In genomic region chr6:30568069-30568468, GRCm38 (mm10) we compare ENCODE assay signal across 32 mouse cellular contexts. TPM values are rescaled to one million over a fixed set of nuclear protein-coding genes. Genes with fewer than 3 reads are reported as not detected.
DNase-seq lines count a peak whose midpoint lies in the region; ATAC-seq and TF ChIP-seq lines count a peak whose summit lies in the region.
"Had no signal": no experiment of that assay in that cellular context is flagged by ENCODE, and none has a peak within 500 bp of the region (broad histone marks: within the 10 kb centered on the region; RNA-seq: fewer than 3 reads in every experiment).

Gene Cpa4, plus strand, starts transcription at chr6:30568369.

- no peak within 1 kb of the TSS for H3K9ac ChIP-seq in forebrain, embryonic 13.5 days
- no peak within 1 kb of the TSS for H3K9ac ChIP-seq in hindbrain, embryonic 13.5 days
- H3K9ac ChIP-seq in hindbrain, embryonic 16.5 days (ENCODE audit: low read depth, low read length): no peak within 1 kb of the TSS
- H3K9ac ChIP-seq in limb, embryonic 15.5 days: no peak within 1 kb of the TSS
- H3K9ac ChIP-seq: heart, embryonic 15.5 days; liver, embryonic 14.5 days; midbrain, embryonic 13.5 days; neural tube, embryonic 15.5 days had no signal

- no peaks in the 10 kb centered on the region for H3K36me3 ChIP-seq in forebrain, embryonic 10.5 days (replicated peaks)
- no peaks in the 10 kb centered on the region for H3K36me3 ChIP-seq in forebrain, embryonic 13.5 days (ENCODE audit: poor library complexity, severe bottlenecking)
- no peaks in the 10 kb centered on the region for H3K36me3 ChIP-seq in hindbrain, embryonic 13.5 days
- no peaks in the 10 kb centered on the region for H3K36me3 ChIP-seq in hindbrain, embryonic 16.5 days (ENCODE audit: control insufficient read depth, insufficient read depth, low read length)
- no peaks in the 10 kb centered on the region for H3K36me3 ChIP-seq in embryonic facial prominence, embryonic 10.5 days (replicated peaks)
- no peaks in the 10 kb centered on the region for H3K36me3 ChIP-seq in limb, embryonic 15.5 days
- H3K36me3 ChIP-seq in thymus, adult 2 months (ENCODE audit: control insufficient read depth, insufficient read depth, low read length): no peaks in the 10 kb centered on the region
- H3K36me3 ChIP-seq: G1E; heart, embryonic 15.5 days; midbrain, embryonic 13.5 days; neural tube, embryonic 15.5 days had no signal

- TF ChIP-seq POLR2A in thymus, adult 2 months (IDR thresholded peaks at IDR 0.05; ENCODE audit: control insufficient read depth, extremely low read depth, insufficient read depth, low read length, poor library complexity): no peak

- H3K4me3 ChIP-seq in forebrain, embryonic 10.5 days: no peak within 1 kb of the TSS
- H3K4me3 ChIP-seq in forebrain, embryonic 13.5 days: no peak within 1 kb of the TSS
- no peak within 1 kb of the TSS for H3K4me3 ChIP-seq in hindbrain, embryonic 13.5 days
- H3K4me3 ChIP-seq in hindbrain, embryonic 16.5 days (ENCODE audit: low read length): no peak within 1 kb of the TSS
- H3K4me3 ChIP-seq in embryonic facial prominence, embryonic 10.5 days: no peak within 1 kb of the TSS
- no peak within 1 kb of the TSS for H3K4me3 ChIP-seq in limb, embryonic 15.5 days
- H3K4me3 ChIP-seq in thymus, adult 2 months (ENCODE audit: control insufficient read depth, insufficient read depth, low read length): no peak within 1 kb of the TSS
- H3K4me3 ChIP-seq: heart, adult 2 months; heart, embryonic 15.5 days; midbrain, embryonic 13.5 days; neural tube, embryonic 15.5 days had no signal

- no peaks in the 10 kb centered on the region for H3K27me3 ChIP-seq in forebrain, embryonic 10.5 days (ENCODE audit: poor library complexity, severe bottlenecking)
- H3K27me3 ChIP-seq in forebrain, embryonic 13.5 days: no peaks in the 10 kb centered on the region
- no peaks in the 10 kb centered on the region for H3K27me3 ChIP-seq in hindbrain, embryonic 13.5 days
- H3K27me3 ChIP-seq in hindbrain, embryonic 16.5 days (replicated peaks; ENCODE audit: control insufficient read depth, insufficient read depth, low read length): no peaks in the 10 kb centered on the region
- no peaks in the 10 kb centered on the region for H3K27me3 ChIP-seq in embryonic facial prominence, embryonic 10.5 days (replicated peaks; ENCODE audit: low read depth, poor library complexity, severe bottlenecking)
- H3K27me3 ChIP-seq in limb, embryonic 15.5 days: no peaks in the 10 kb centered on the region
- H3K27me3 ChIP-seq in thymus, adult 2 months (ENCODE audit: control insufficient read depth, insufficient read depth, low read length): no peaks in the 10 kb centered on the region
- H3K27me3 ChIP-seq: heart, embryonic 15.5 days; midbrain, embryonic 13.5 days; neural tube, embryonic 15.5 days had no signal

- no peak for TF ChIP-seq CTCF in thymus, adult 2 months (IDR thresholded peaks at IDR 0.05; ENCODE audit: borderline replicate concordance, control insufficient read depth, extremely low read depth, insufficient read depth, low read length, poor library complexity)

- no peak for ATAC-seq in forebrain, embryonic 13.5 days
- no peak for ATAC-seq in hindbrain, embryonic 13.5 days (ENCODE audit: low FRiP score)
- no peak for ATAC-seq in hindbrain, embryonic 16.5 days
- ATAC-seq in limb, embryonic 15.5 days (ENCODE audit: insufficient number of reproducible peaks, low FRiP score, low TSS enrichment, low read depth): no peak
- ATAC-seq: forebrain, embryonic 16.5 days; intestine, embryonic 16.5 days; midbrain, embryonic 13.5 days; Patski had no signal

- no peaks in the 10 kb centered on the region for H3K9me3 ChIP-seq in forebrain, embryonic 10.5 days
- H3K9me3 ChIP-seq in forebrain, embryonic 13.5 days (replicated peaks): no peaks in the 10 kb centered on the region
- H3K9me3 ChIP-seq in hindbrain, embryonic 13.5 days: no peaks in the 10 kb centered on the region
- no peaks in the 10 kb centered on the region for H3K9me3 ChIP-seq in hindbrain, embryonic 16.5 days (ENCODE audit: control insufficient read depth, low read length)
- H3K9me3 ChIP-seq in embryonic facial prominence, embryonic 10.5 days: no peaks in the 10 kb centered on the region
- H3K9me3 ChIP-seq in limb, embryonic 15.5 days: no peaks in the 10 kb centered on the region
- H3K9me3 ChIP-seq: G1E; heart, embryonic 15.5 days; midbrain, embryonic 13.5 days; neural tube, embryonic 15.5 days had no signal

- no peak within 1 kb of the TSS for H3K4me2 ChIP-seq in forebrain, embryonic 13.5 days
- H3K4me2 ChIP-seq in hindbrain, embryonic 13.5 days: no peak within 1 kb of the TSS
- H3K4me2 ChIP-seq in hindbrain, embryonic 16.5 days (ENCODE audit: low read length): no peak within 1 kb of the TSS
- no peak within 1 kb of the TSS for H3K4me2 ChIP-seq in limb, embryonic 15.5 days
- H3K4me2 ChIP-seq: heart, embryonic 15.5 days; midbrain, embryonic 13.5 days; neural tube, embryonic 15.5 days had no signal

- H3K4me1 ChIP-seq in forebrain, embryonic 10.5 days: peaks cover 13% of the 10 kb centered on the region
- peaks cover 15% of the 10 kb centered on the region for H3K4me1 ChIP-seq in forebrain, embryonic 13.5 days
- peaks cover 14% of the 10 kb centered on the region for H3K4me1 ChIP-seq in hindbrain, embryonic 13.5 days (replicated peaks)
- H3K4me1 ChIP-seq in hindbrain, embryonic 16.5 days (ENCODE audit: control insufficient read depth, insufficient read depth, low read depth, low read length): peaks cover 8% of the 10 kb centered on the region
- peaks cover 8% of the 10 kb centered on the region for H3K4me1 ChIP-seq in embryonic facial prominence, embryonic 10.5 days
- peaks cover 23% of the 10 kb centered on the region for H3K4me1 ChIP-seq in limb, embryonic 15.5 days
- H3K4me1 ChIP-seq in thymus, adult 2 months (replicated peaks; ENCODE audit: control insufficient read depth, insufficient read depth, low read length): no peaks in the 10 kb centered on the region

- WGBS in forebrain, embryonic 10.5 days: 88% methylated on average over 5 of the region's 5 CpGs
- WGBS in forebrain, embryonic 13.5 days: 77% methylated on average over 5 of the region's 5 CpGs
- WGBS in hindbrain, embryonic 13.5 days: 74% methylated on average over 5 of the region's 5 CpGs
- WGBS in hindbrain, embryonic 16.5 days: 74% methylated on average over 5 of the region's 5 CpGs
- 82% methylated on average over 5 of the region's 5 CpGs for WGBS in embryonic facial prominence, embryonic 10.5 days
- 56% methylated on average over 5 of the region's 5 CpGs for WGBS in limb, embryonic 15.5 days
- WGBS in thymus, adult 2 months: 86% methylated on average over 5 of the region's 5 CpGs

- peak within 1 kb of the TSS; percentile 1; the same call in 1 of the 2 replicates for H3K27ac ChIP-seq in forebrain, embryonic 10.5 days
- H3K27ac ChIP-seq in forebrain, embryonic 13.5 days: no peak within 1 kb of the TSS; the same call in 1 of the 2 replicates
- H3K27ac ChIP-seq in hindbrain, embryonic 13.5 days: 0 out of 2 replicates have a peak within 1 kb of the TSS, but pooled peaks have one; percentile 13
- no peak within 1 kb of the TSS for H3K27ac ChIP-seq in hindbrain, embryonic 16.5 days (ENCODE audit: low read depth, low read length)
- 0 out of 2 replicates have a peak within 1 kb of the TSS, but pooled peaks have one; percentile 11 for H3K27ac ChIP-seq in embryonic facial prominence, embryonic 10.5 days (replicated peaks)
- H3K27ac ChIP-seq in limb, embryonic 15.5 days: peak within 1 kb of the TSS; percentile 38; the same call in 1 of the 2 replicates
- H3K27ac ChIP-seq in thymus, adult 2 months (ENCODE audit: control insufficient read depth, insufficient read depth, low read length): no peak within 1 kb of the TSS
- H3K27ac ChIP-seq: heart, adult 2 months; heart, embryonic 15.5 days; kidney, postnatal 0 days; liver, embryonic 14.5 days; macrophage; midbrain, embryonic 13.5 days; neural tube, embryonic 15.5 days had no signal

- DNase-seq in forebrain, embryonic 10.5 days (ENCODE audit: extremely low spot score, low spot score): no peak
- no peak for DNase-seq in embryonic facial prominence, embryonic 10.5 days (ENCODE audit: low spot score)
- no peak for DNase-seq in frontal cortex, postnatal 36 days (ENCODE audit: low spot score in 2 of 2)
- DNase-seq in thymus, adult 2 months: no peak
- DNase-seq: adrenal gland, postnatal 25 days; cerebellum, adult 11-12 months; cerebellum, postnatal 10 days; heart, adult 2 months; heart, postnatal 36 days; kidney, adult 8-10 months; kidney, postnatal 4 days; liver; lung, adult 2 months; lung, postnatal 10 days; right cerebral cortex, adult 18-20 months; spleen, adult 18-20 months; thymus, adult 18-20 months; thymus, postnatal 36 days had no signal

RNA-seq across cellular contexts. Expression of gene Cpa4, which starts in this region (rescaled TPM):
- 2.9 and 3.4 TPM in 2 replicates for polyA plus RNA-seq in forebrain, embryonic 10.5 days (2016; fragmentation: Nextera tagmentation; extraction: Ambion mirVana)
- 3.4 and 3.6 TPM in 2 replicates for polyA plus RNA-seq in forebrain, embryonic 13.5 days (2015; fragmentation: Nextera tagmentation; extraction: Ambion mirVana)
- polyA plus RNA-seq in hindbrain, embryonic 13.5 days (2015; fragmentation: Nextera tagmentation; extraction: Ambion mirVana): 1.4 and 1.5 TPM in 2 replicates
- 0.84 and 0.85 TPM in 2 replicates for polyA plus RNA-seq in hindbrain, embryonic 16.5 days (2015; fragmentation: Nextera tagmentation; extraction: Ambion mirVana)
- polyA plus RNA-seq in embryonic facial prominence, embryonic 10.5 days (2016; fragmentation: Nextera tagmentation; extraction: Ambion mirVana): 0.85 and 1.1 TPM in 2 replicates
- 5.2 and 6.3 TPM in 2 replicates for polyA plus RNA-seq in limb, embryonic 15.5 days (2015; fragmentation: Nextera tagmentation; extraction: Ambion mirVana)
- polyA plus RNA-seq in thymus, adult 2 months (2012; rRNA removed): 0.11 and 0.17 TPM in 2 replicates
- polyA plus RNA-seq: G1E; heart, adult 2 months; macrophage; Patski had no signal

Comparison
In these comparisons a context has a peak if more than half of its experiments do, and no peak if none do; other contexts are left out.
1. H3K27ac ChIP-seq: peak in forebrain, embryonic 10.5 days (single experiment), hindbrain, embryonic 13.5 days (single experiment), embryonic facial prominence, embryonic 10.5 days (single experiment) and limb, embryonic 15.5 days (single experiment); none in forebrain, embryonic 13.5 days (single experiment), hindbrain, embryonic 16.5 days (single experiment) and thymus, adult 2 months (single experiment).